Mouse (Mus musculus): ENCODE results near the gene Tbpl1.

DNA sequence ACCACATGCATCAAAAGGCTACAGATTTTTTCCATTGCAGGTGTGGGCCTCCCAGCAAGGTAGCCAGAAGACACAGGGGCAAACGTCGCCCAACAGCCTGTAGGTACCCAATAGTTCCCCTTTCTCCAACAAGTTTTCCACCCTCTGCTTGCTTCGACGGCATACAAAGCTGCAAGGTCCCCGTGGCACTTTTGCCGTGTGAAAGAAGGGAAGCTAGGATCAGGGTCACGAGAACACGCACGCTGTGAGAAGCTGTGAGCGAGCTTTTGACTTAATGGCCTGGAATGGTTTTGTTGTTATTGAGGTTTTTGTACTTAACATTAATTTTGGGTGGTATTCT is 72.4 kb downstream of the Tbpl1 start:
- no peak for TF ChIP-seq CTCF (IDR thresholded peaks at IDR 0.05; ENCODE audit: extremely low read depth, insufficient read depth, insufficient read length, insufficient replicate concordance)
- no peak for TF ChIP-seq POLR2A (IDR thresholded peaks at IDR 0.05; ENCODE audit: low read depth, low read length)
